ENCODE assay signal across 1 mouse cellular context in the genomic region with DNA sequence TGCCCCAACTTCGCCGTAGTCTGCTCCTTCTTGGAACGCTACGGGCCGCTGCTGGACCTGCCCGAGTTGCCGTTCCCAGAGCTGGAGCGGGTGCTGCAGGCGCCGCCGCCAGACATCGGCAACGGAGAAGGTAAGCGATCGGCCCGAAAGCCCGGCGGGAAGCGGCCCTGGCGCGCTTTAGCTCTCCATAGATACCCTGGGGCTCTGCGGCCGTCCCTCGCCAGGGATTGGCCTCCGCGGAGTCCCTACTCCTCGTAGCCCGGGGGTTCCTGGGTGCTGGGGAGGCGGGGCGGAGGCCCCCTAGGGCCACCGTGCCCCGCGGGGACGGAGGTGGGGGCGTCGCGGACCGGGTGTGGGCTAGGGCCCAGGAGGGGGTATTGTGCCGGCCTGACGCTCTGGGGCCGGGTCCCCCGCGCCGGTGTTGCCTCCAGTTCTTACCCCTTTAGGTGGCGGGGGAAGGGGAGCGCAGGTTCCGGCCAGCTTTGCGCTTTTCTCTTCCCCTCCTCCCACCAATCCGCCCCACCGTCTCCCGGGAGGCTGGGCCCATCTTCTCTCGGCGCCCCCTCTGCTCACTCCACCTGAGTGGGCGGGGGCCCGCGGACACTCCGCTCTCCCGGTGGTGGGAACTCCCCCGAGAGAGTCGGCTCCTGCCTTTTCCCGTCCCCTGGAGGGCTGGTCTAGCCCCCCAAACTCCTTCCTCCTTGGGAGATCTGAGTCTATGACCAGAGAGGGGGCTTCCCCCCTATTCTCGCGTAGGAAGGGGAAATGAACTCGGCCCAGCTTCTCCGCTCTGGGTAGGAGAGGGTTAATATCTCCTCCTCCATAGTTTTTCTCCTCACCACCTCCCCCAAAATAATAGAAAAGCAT.
TF ChIP-seq lines count a peak whose summit lies in the region.

No protein-coding gene starts in this region.

TF ChIP-seq in CH12.LX, 34 proteins besides CTCF, POLR2A, EP300 and RAD21:
- TF ChIP-seq POLR2AphosphoS2 (IDR thresholded peaks at IDR 0.05; ENCODE audit: low read depth, low read length) (no peak), NELFE (IDR thresholded peaks at IDR 0.05; ENCODE audit: low read depth, low read length) (0 out of 2 replicates have a peak, but pooled peaks have one; percentile 9), MEF2A (IDR thresholded peaks at IDR 0.05; ENCODE audit: borderline replicate concordance, low read depth, low read length) (no peak; the same call in 1 of the 2 replicates), MYC (IDR thresholded peaks at IDR 0.05; ENCODE audit: low read depth, low read length) (no peak), MAZ (IDR thresholded peaks at IDR 0.05; ENCODE audit: low read depth, low read length) (0 out of 2 replicates have a peak, but pooled peaks have one; percentile 20), SIN3A (IDR thresholded peaks at IDR 0.05; ENCODE audit: low read length) (no peak; the same call in none of the 2 replicates)
